In the genomic region with DNA sequence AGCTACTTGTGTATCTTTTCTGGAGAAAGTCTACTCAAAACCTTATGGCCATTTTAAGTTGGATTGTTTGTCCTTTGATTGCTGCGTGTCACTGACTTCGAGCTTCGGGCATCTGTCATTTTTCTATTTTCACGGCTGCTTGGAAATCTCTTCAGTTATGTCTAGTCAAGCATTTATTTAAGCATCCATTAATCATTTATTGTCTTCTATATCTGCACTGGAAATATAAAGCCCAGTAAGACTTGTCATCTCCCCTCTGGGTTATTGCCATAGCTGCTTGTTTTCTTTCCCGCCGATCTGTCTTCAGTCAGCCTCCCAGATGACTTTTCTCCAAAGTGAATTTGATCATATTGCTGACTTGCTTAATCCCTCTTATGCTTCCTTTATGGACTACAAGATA, we compare ENCODE assay signal across 33 mouse cellular contexts. TPM values are rescaled to one million over a fixed set of nuclear protein-coding genes. Genes with fewer than 3 reads are reported as not detected.
"Had no signal": no experiment of that assay in that cellular context is flagged by ENCODE, and none has a peak within 500 bp of the region (broad histone marks: within the 10 kb centered on the region; RNA-seq: fewer than 3 reads in every experiment).

No protein-coding gene starts in this region.

- ATAC-seq: forebrain, embryonic 13.5 days; forebrain, embryonic 14.5 days; forebrain, embryonic 15.5 days; forebrain, embryonic 16.5 days; forebrain, postnatal 0 days had no signal

- DNase-seq: cerebellum, adult 9-10 months; cerebellum, adult 9-11 months; cerebellum, postnatal 10 days; cerebellum, postnatal 14 days; cerebellum, postnatal 25 days; cerebellum, postnatal 36 days; embryo, embryonic 11 days; forebrain, postnatal 0 days; gastrocnemius, adult 2 months; gastrocnemius, postnatal 10 days; gastrocnemius, postnatal 14 days; gastrocnemius, postnatal 25 days; gastrocnemius, postnatal 36 days; heart, adult 11 months; heart, adult 18-20 months; heart, adult 2 months had no signal

RNA-seq across cellular contexts. Expression of a gene that starts 19.3 kb away (rescaled TPM):
- polyA plus RNA-seq: cortical plate, adult 2 months; embryonic facial prominence, embryonic 10.5 days; embryonic facial prominence, embryonic 11.5 days; embryonic facial prominence, embryonic 12.5 days; embryonic facial prominence, embryonic 13.5 days; embryonic facial prominence, embryonic 14.5 days; embryonic facial prominence, embryonic 15.5 days; erythroblast, embryonic 14.5 days; forebrain, embryonic 10.5 days; forebrain, embryonic 11.5 days; forebrain, embryonic 12.5 days; forebrain, embryonic 13.5 days; forebrain, embryonic 14.5 days; forebrain, embryonic 15.5 days; forebrain, embryonic 16.5 days; forebrain, postnatal 0 days; frontal cortex, adult 2 months; gonadal fat pad, adult 2 months; heart, adult 2 months had no signal
